Mouse (Mus musculus) hindbrain, embryonic 15.5 days (tissue): Measurements from ENCODE around the gene Pgd. TPM values are rescaled to one million over a fixed set of nuclear protein-coding genes. Genes with fewer than 3 reads are reported as not detected.

Experiments
- ATAC-seq: fragments of 200-750 bp; cut with Nextera tagmentation; 2 replicates; pipeline ENCODE4 v1.8.0; 2017; ENCODE audit warnings: low read depth, moderate number of reproducible peaks, moderate TSS enrichment; ENCODE audit not compliant: low FRiP score
- H3K27ac ChIP-seq: fragments of 300-500 bp; sonication (generic); replicated peaks from 2 replicates; pipeline ENCODE4 v1.5.1; 2015; ENCODE audit warnings: mild to moderate bottlenecking, inconsistent platforms
- H3K27me3 ChIP-seq: fragments of 300-500 bp; sonication (generic); 2 replicates; pipeline ENCODE4 v1.6.1; 2015; ENCODE audit warnings: control low read depth, inconsistent platforms
- H3K36me3 ChIP-seq: fragments of 300-500 bp; sonication (generic); 2 replicates; pipeline ENCODE4 v1.6.1; 2015; ENCODE audit warnings: control low read depth, inconsistent platforms
- H3K4me1 ChIP-seq: fragments of 300-500 bp; sonication (generic); replicated peaks from 2 replicates; pipeline ENCODE4 v1.6.1; 2015; ENCODE audit warnings: control low read depth, inconsistent platforms
- H3K4me2 ChIP-seq: fragments of 300-500 bp; sonication (generic); 2 replicates; pipeline ENCODE4 v1.6.1; 2015; ENCODE audit warnings: moderate library complexity, mild to moderate bottlenecking, inconsistent platforms
- H3K4me3 ChIP-seq: fragments of 300-500 bp; sonication (generic); 2 replicates; pipeline ENCODE4 v1.5.1; 2015; ENCODE audit warnings: mild to moderate bottlenecking, inconsistent platforms
- H3K9ac ChIP-seq: fragments of 300-500 bp; sonication (generic); 2 replicates; pipeline ENCODE4 v1.6.1; 2015; ENCODE audit warnings: inconsistent platforms
- H3K9me3 ChIP-seq: fragments of 300-500 bp; sonication (generic); 2 replicates; pipeline ENCODE4 v1.6.1; 2016; ENCODE audit warnings: control low read depth, inconsistent platforms
- WGBS: fragments of 180-500 bp; shearing (Covaris S2); methylation state at CpG from one replicate; pipeline ENCODE4 v1.1.7; 2015; 5-methylcytosine and 5-hydroxymethylcytosine counted together
- polyA plus RNA-seq: library from polyadenylated mRNA; unstranded; fragments of >200 nt; fragmentation: Nextera tagmentation; extraction: Ambion mirVana; gene quantifications from 2 replicates; pipeline ENCODE4 v1.2.1, GENCODE M21; 2015

Gene Pgd
- polyA plus RNA-seq, 1 experiment from 2014 or later, result 119 TPM

GRCm38 (mm10) chr4:149148084-149148483 is 18.5 kb downstream of the Pgd start:
- H3K4me1 ChIP-seq, result no peaks in the 10 kb centered on the region
- H3K9ac ChIP-seq, result no peak overlapping the region
- no peak overlapping the region for H3K27ac ChIP-seq
- 84% methylated on average over 4 of the region's 4 CpGs for WGBS
- no peaks in the 10 kb centered on the region for H3K9me3 ChIP-seq
- H3K4me2 ChIP-seq, result no peak overlapping the region
- H3K36me3 ChIP-seq, result peaks cover 29% of the 10 kb centered on the region
- no peak for ATAC-seq
- no peaks in the 10 kb centered on the region for H3K27me3 ChIP-seq
- H3K4me3 ChIP-seq, result no peak overlapping the region

GRCm38 (mm10) chr4:149147528-149147927 is 19.0 kb downstream of the Pgd start:
- Histone ChIP-seq H3K4me1 (no peaks in the 10 kb centered on the region), H3K9ac (no peak overlapping the region), H3K4me3 (no peak overlapping the region), H3K9me3 (no peaks in the 10 kb centered on the region), H3K27me3 (no peaks in the 10 kb centered on the region), H3K36me3 (peaks cover 24% of the 10 kb centered on the region), H3K27ac (no peak overlapping the region), H3K4me2 (no peak overlapping the region)
- WGBS, result 89% methylated on average over 7 of the region's 7 CpGs
- no peak for ATAC-seq

DNA sequence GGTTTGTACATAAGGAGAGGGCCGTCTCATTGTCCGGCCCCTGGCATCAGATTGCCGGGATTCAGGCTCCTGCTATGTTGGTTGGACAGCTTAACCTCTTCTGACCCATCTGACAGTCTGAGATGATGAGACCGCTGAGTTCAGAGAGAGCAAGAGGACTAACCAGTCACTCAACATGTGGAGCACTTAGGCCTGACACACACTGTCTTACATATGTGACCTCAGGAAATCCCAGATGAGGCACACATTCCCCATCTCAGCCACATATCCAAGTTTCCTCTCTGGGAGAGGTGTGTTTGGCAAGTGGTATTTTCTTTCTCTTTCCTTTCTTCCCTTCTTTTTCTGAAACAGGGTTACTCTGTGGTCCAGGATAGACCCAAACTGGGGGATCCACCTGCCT is 21.4 kb downstream of the Pgd start:
- Histone ChIP-seq H3K4me3 (no peak overlapping the region), H3K9ac (no peak overlapping the region), H3K36me3 (peaks cover 3% of the 10 kb centered on the region; the same call in 1 of the 2 replicates), H3K27ac (no peak overlapping the region), H3K27me3 (no peaks in the 10 kb centered on the region), H3K9me3 (no peaks in the 10 kb centered on the region), H3K4me2 (no peak overlapping the region), H3K4me1 (no peaks in the 10 kb centered on the region)
- ATAC-seq, result no peak
- 85% methylated on average over 4 of the region's 4 CpGs for WGBS

GRCm38 (mm10) chr4:149144459-149144858 is 22.1 kb downstream of the Pgd start:
- no peak overlapping the region for H3K4me3 ChIP-seq

GRCm38 (mm10) chr4:149143594-149143993 is 23.0 kb downstream of the Pgd start:
- no peak for ATAC-seq
- H3K9me3 ChIP-seq, result no peaks in the 10 kb centered on the region
- H3K9ac ChIP-seq, result no peak overlapping the region
- no peaks in the 10 kb centered on the region for H3K4me1 ChIP-seq
- H3K27me3 ChIP-seq, result no peaks in the 10 kb centered on the region
- no peak overlapping the region for H3K4me3 ChIP-seq
- no peak overlapping the region for H3K27ac ChIP-seq
- 29% methylated on average over 4 of the region's 4 CpGs for WGBS
- no peaks in the 10 kb centered on the region for H3K36me3 ChIP-seq
- H3K4me2 ChIP-seq, result no peak overlapping the region

More at GRCm38 (mm10) chr4:149144459-149144858, 22.1 kb downstream of the Pgd start:
- H3K9me3 ChIP-seq, result no peaks in the 10 kb centered on the region
- H3K27me3 ChIP-seq, result no peaks in the 10 kb centered on the region
- ATAC-seq, result peak; percentile 88
- WGBS, result 4% methylated on average over 3 of the region's 3 CpGs
- no peaks in the 10 kb centered on the region for H3K36me3 ChIP-seq
- H3K9ac ChIP-seq, result no peak overlapping the region
- no peaks in the 10 kb centered on the region for H3K4me1 ChIP-seq
- H3K27ac ChIP-seq, result peak overlapping the region; percentile 51; the same call in 1 of the 2 replicates
- no peak overlapping the region for H3K4me2 ChIP-seq

- Histone ChIP-seq H3K9ac (no peak overlapping the region), H3K36me3 (no peaks in the 10 kb centered on the region), H3K4me1 (peaks cover 9% of the 10 kb centered on the region), H3K27ac (no peak overlapping the region), H3K4me3 (no peak overlapping the region), H3K4me2 (no peak overlapping the region), H3K9me3 (no peaks in the 10 kb centered on the region), H3K27me3 (no peaks in the 10 kb centered on the region)
- ATAC-seq, result no peak
- 88% methylated on average over 8 of the region's 8 CpGs for WGBS
Measured at GRCm38 (mm10) chr4:149138515-149138914, 28.1 kb downstream of the Pgd start.

DNA sequence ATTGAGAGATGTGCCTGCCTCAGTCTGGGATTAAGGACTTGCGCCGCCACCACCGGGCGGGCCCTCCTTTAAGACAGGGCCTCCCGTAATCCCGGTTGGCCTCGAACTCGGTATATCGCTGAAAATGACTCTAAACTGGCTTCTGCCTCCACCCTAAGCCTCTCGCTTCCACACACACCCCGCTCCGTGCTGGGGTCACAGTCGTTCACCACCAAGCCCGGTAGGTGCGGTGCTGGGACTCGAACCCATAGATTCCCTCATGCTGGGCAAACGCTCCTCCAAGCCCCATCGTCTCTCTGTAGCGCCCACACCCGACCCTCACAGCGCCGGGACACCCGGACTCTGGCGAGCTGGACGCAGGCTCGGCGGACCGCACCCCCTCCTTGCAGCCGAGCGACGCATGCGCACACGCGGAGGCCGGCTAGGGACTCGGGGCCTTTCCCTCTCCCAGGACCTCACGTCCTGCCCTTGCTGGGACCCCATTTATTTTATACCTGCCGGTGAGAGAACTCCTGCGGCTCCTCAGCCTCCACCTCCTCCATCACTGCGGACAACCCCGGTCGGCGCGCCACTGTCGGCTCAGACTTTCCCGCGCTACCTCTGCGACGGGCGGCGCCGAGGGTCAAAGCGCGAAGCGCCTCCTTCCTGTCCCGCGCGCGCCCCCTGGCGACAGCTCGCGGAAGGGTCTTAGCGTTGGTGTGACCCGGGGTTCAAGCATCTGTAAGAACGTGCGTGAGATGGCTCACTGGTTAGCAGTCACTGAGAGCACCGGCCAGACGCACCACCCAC is 29.4 kb downstream of the Pgd start, which contains the start of gene Cenps:
Gene Cenps, minus strand, starts transcription at position 648 of the 789 bp plus-strand sequence.
- peak within 1 kb of the TSS; percentile 44 for H3K9ac ChIP-seq
- no peaks in the 10 kb centered on the region for H3K36me3 ChIP-seq
- ATAC-seq, result peak; percentile 92
- H3K4me3 ChIP-seq, result peak within 1 kb of the TSS; percentile 71
- WGBS, result under 1% methylated on average over 68 of the region's 68 CpGs
- H3K9me3 ChIP-seq, result no peaks in the 10 kb centered on the region
- peak within 1 kb of the TSS; percentile 81 for H3K27ac ChIP-seq
- H3K4me1 ChIP-seq, result peaks cover 9% of the 10 kb centered on the region
- peak within 1 kb of the TSS; percentile 72 for H3K4me2 ChIP-seq
- H3K27me3 ChIP-seq, result no peaks in the 10 kb centered on the region

DNA sequence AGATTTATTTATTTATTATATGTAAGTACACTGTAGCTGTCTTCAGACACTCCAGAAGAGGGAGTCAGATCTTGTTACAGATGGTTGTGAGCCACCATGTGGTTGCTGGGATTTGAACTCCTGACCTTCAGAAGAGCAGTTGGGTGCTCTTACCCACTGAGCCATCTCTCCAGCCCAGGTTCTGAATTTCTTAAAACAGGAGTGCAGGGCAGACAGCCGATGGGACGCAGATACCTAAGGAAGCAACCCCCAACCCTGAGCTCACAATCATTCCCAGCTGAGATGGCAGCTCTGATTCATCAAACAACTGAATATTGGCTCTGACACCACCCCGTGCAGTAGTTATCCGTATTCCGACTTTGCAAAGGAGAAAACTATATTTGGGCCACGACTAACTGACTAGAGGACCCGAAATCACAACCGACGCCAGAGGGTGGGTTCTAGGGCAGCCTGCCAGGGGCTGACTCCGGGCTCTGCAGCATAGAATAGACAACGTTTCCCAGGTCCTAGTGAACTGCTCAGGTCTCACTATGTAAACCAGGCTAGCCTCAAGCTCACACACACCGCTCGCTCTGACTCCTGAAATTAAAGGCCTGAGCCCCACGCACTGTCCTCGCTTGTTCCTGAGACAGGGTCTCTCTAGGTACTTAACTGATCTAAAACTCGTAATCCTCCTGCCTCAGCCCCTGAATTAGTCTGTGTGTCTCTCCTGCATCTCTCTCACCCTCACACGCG is 30.3 kb downstream of the Pgd start:
- peak overlapping the region; percentile 72 for H3K4me2 ChIP-seq
- H3K9ac ChIP-seq, result 0 out of 2 replicates have a peak overlapping the region, but pooled peaks have one; percentile 44
- peaks cover 9% of the 10 kb centered on the region for H3K4me1 ChIP-seq
- H3K4me3 ChIP-seq, result peak overlapping the region; percentile 71
- no peaks in the 10 kb centered on the region for H3K27me3 ChIP-seq
- H3K27ac ChIP-seq, result no peak overlapping the region
- H3K36me3 ChIP-seq, result no peaks in the 10 kb centered on the region
- no peak for ATAC-seq
- 67% methylated on average over 18 of the region's 18 CpGs for WGBS
- no peaks in the 10 kb centered on the region for H3K9me3 ChIP-seq

- H3K4me2 ChIP-seq, result no peak overlapping the region
- peaks cover 9% of the 10 kb centered on the region for H3K4me1 ChIP-seq
- no peak overlapping the region for H3K27ac ChIP-seq
- 87% methylated on average over 5 of the region's 5 CpGs for WGBS
- ATAC-seq, result no peak
- H3K9ac ChIP-seq, result no peak overlapping the region
- H3K36me3 ChIP-seq, result no peaks in the 10 kb centered on the region
- H3K4me3 ChIP-seq, result no peak overlapping the region
- H3K27me3 ChIP-seq, result no peaks in the 10 kb centered on the region
- no peaks in the 10 kb centered on the region for H3K9me3 ChIP-seq
Measured at GRCm38 (mm10) chr4:149133395-149133794, 33.2 kb downstream of the Pgd start.

- 92% methylated on average over 21 of the region's 21 CpGs for WGBS
- H3K9me3 ChIP-seq, result no peaks in the 10 kb centered on the region
- no peak overlapping the region for H3K27ac ChIP-seq
- no peak overlapping the region for H3K9ac ChIP-seq
- no peak overlapping the region for H3K4me3 ChIP-seq
- ATAC-seq, result no peak
- H3K4me2 ChIP-seq, result no peak overlapping the region
- H3K36me3 ChIP-seq, result no peaks in the 10 kb centered on the region
- H3K4me1 ChIP-seq, result peaks cover 9% of the 10 kb centered on the region
- H3K27me3 ChIP-seq, result no peaks in the 10 kb centered on the region
Measured at GRCm38 (mm10) chr4:149131789-149132565, 34.6 kb downstream of the Pgd start.

GRCm38 (mm10) chr4:149131021-149131752 is 35.4 kb downstream of the Pgd start:
- no peak overlapping the region for H3K4me3 ChIP-seq
- H3K9me3 ChIP-seq, result no peaks in the 10 kb centered on the region
- H3K9ac ChIP-seq, result no peak overlapping the region
- H3K36me3 ChIP-seq, result no peaks in the 10 kb centered on the region
- WGBS, result 91% methylated on average over 23 of the region's 23 CpGs
- peaks cover under 1% of the 10 kb centered on the region; the same call in 1 of the 2 replicates for H3K4me1 ChIP-seq
- H3K27me3 ChIP-seq, result no peaks in the 10 kb centered on the region
- H3K4me2 ChIP-seq, result no peak overlapping the region
- no peak for ATAC-seq
- no peak overlapping the region for H3K27ac ChIP-seq
